Mouse (Mus musculus) cerebellum, adult 9-11 months (tissue): Measurements from ENCODE around the gene Olfr1177-ps.

ENCODE experiments used
- DNase-seq: peaks from one replicate; pipeline ENCODE4 v3.0.0; 2022

Gene Olfr1177-ps

DNA sequence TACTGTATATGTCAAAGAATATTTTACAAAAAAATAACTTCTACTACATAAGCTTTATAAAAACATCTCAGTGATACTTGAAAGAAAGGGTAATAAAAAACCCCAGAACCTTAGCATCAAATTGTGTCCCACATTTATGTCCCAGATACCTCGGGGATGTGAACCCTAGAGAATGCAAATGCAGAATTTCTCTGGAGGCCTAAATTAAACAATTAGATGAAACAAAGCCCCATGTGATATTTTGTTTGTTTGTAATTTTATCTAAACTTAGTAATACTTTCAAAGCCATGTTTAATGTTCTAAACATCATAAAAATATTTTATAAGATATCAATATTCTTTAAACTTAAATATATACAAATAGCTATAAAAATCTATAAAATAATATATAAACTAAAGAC is at the start of gene Olfr1177-ps:
Gene Olfr1177-ps, minus strand, starts transcription at position 101 of the 400 bp plus-strand sequence.
- no peak for DNase-seq

GRCm38 (mm10) chr2:88386762-88387161 is 40.5 kb upstream of the Olfr1177-ps start, which contains the start of gene Olfr1178:
TSS of gene Olfr1178 (plus strand) at chr2:88387062.
- DNase-seq, result no peak

DNA sequence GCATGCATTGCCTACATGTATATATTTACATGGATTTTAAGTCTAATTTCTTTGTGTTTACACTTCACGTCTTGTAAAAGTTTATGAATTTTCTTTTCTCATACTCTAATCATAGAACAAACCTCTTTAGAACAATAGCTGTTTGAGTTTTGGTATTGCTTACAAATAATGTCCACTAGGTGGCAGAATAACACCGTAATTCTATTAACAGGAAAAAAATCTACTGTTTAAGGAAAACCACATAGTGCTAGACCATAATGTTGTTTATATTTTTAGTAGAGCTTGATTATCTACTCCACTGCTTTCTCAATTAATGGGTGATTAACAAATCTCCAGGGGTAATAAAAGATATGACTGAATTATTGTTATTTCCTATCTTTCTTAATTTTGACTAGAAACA is 10.0 kb upstream of the Olfr1177-ps start:
- DNase-seq, result no peak

- no peak for DNase-seq
These were observed 9.9 kb downstream of the Olfr1177-ps start, which contains the start of gene Olfr1176 for GRCm38 (mm10) chr2:88336421-88336820. TSS of gene Olfr1176 (plus strand) at chr2:88336721.

DNA sequence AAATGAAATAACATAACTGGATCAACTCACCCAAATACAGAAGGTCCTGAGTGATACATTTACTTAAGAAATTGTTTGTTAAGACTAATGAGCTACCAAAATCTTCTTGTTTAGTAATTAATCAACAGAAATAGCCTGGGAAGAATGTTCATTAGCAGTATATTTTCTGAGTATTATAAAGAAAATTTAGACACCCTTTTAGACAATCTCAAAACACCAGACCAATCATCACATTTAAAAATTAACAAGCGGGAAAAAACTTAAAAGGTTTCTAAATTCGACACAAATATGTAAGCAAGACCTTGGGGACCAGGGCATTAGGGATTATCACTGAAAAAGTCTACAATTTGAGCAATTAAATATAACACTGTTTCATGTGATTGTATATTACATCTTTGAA is 19.2 kb downstream of the Olfr1177-ps start, which contains the start of gene Olfr1175-ps:
Gene Olfr1175-ps, minus strand, starts transcription at position 101 of the 400 bp plus-strand sequence.
- no peak for DNase-seq

DNA sequence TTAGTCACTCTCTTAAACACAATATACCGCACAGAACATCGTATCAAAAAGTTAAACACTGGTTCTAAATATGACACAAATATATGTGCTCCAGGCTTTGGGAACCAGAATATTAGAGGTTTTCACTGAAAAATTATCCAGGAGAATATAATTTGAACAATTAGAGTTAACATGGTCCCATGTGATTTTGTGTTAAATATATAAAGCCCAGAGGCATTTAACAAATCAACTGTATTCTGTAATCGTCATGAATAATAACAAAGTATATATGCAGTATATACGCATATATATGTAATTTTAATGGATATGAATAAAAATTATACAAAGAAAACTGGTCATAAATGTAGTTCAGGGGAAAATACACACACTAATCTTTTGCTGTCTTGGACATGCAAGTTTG is 31.3 kb downstream of the Olfr1177-ps start, which contains the start of gene Olfr1174-ps:
Gene Olfr1174-ps, minus strand, starts transcription at position 101 of the 400 bp plus-strand sequence.
- no peak for DNase-seq
